Mouse (Mus musculus) CH12.LX (cell line): ENCODE data around the gene Ipo4.

Experiments
- CTCF ChIP-seq, 2 experiments: IDR thresholded peaks in 1 of 2; conservative IDR thresholded peaks in 1 of 2; 2 replicates each; pipeline ENCODE4 v1.5.1; 2011 to 2012; ENCODE audit warnings: low read depth in 2 of 2, low read length in 2 of 2, improper control_type of control experiment in 1 of 2, inconsistent platforms in 1 of 2, mild to moderate bottlenecking in 1 of 2, moderate library complexity in 1 of 2
- E2F4 ChIP-seq: IDR thresholded peaks from 2 replicates; pipeline ENCODE4 v1.6.1; 2011; ENCODE audit warnings: low read depth, low read length, improper control_type of control experiment; ENCODE audit not compliant: insufficient replicate concordance
- MEF2A ChIP-seq: IDR thresholded peaks from 2 replicates; pipeline ENCODE4 v1.6.1; 2014; ENCODE audit warnings: low read depth, mild to moderate bottlenecking, inconsistent platforms, low read length, improper control_type of control experiment, borderline replicate concordance
- POLR2A ChIP-seq: IDR thresholded peaks from 2 replicates; pipeline ENCODE4 v1.6.1; 2011; ENCODE audit warnings: low read depth, mild to moderate bottlenecking, improper control_type of control experiment, low read length
- POLR2AphosphoS2 ChIP-seq: IDR thresholded peaks from 2 replicates; pipeline ENCODE4 v1.6.1; 2011; ENCODE audit warnings: low read depth, low read length, improper control_type of control experiment
- ZC3H11A ChIP-seq: IDR thresholded peaks from 2 replicates; pipeline ENCODE4 v1.6.1; 2012; ENCODE audit warnings: low read depth, mild to moderate bottlenecking, inconsistent platforms, low read length, improper control_type of control experiment
- ZMIZ1 ChIP-seq: IDR thresholded peaks from 2 replicates; pipeline ENCODE4 v1.6.1; 2012; ENCODE audit warnings: low read depth, mild to moderate bottlenecking, inconsistent platforms, low read length, improper control_type of control experiment

GRCm38 (mm10) chr14:55618486-55619195, 17.1 kb downstream of the Ipo4 start:
- TF ChIP-seq ZMIZ1 (no peak), ZC3H11A (no peak), POLR2AphosphoS2 (no peak), POLR2A (no peak), CTCF (conservative IDR thresholded peaks at IDR 0.05 in 1 of 2, IDR thresholded peaks at IDR 0.05 in 1 of 2; ENCODE audit: low read depth in 2 of 2, low read length in 2 of 2) (no peak), E2F4 (no peak), MEF2A (no peak)
